8 mouse cellular contexts compared by ENCODE assay signal in genomic region chr5:104570766-104571165, GRCm38 (mm10).
A peak's percentile ranks its signal among the peaks of the same experiment; 100 is the strongest.
DNase-seq lines count a peak whose midpoint lies in the region; ATAC-seq and TF ChIP-seq lines count a peak whose summit lies in the region.

No protein-coding gene starts in this region.

- TF ChIP-seq EP300 in heart, adult 2 months (IDR thresholded peaks at IDR 0.05; ENCODE audit: insufficient read depth, low read depth, low read length), result no peak

- no peak overlapping the region for H3K9ac ChIP-seq in heart, adult 2 months (ENCODE audit: low read depth, low read length)
- H3K9ac ChIP-seq in intestine, embryonic 16.5 days (ENCODE audit: low read depth, low read length), result no peak overlapping the region
- 0 out of 2 replicates have a peak overlapping the region, but pooled peaks have one; percentile 34 for H3K9ac ChIP-seq in midbrain, embryonic 16.5 days (ENCODE audit: low read depth, low read length)

- 0 out of 2 replicates have a peak, but pooled peaks cover 3% of the 10 kb centered on the region for H3K9me3 ChIP-seq in intestine, embryonic 16.5 days (ENCODE audit: control insufficient read depth, low read length)
- H3K9me3 ChIP-seq in midbrain, embryonic 16.5 days (replicated peaks; ENCODE audit: control insufficient read depth, low read length, poor library complexity, severe bottlenecking), result peaks cover 8% of the 10 kb centered on the region; the same call in 1 of the 2 replicates

- no peak for TF ChIP-seq POLR2A in heart, adult 2 months (IDR thresholded peaks at IDR 0.05; ENCODE audit: insufficient read depth, low read depth, low read length)
- TF ChIP-seq POLR2A in brain, embryonic 14.5 days (IDR thresholded peaks at IDR 0.05; ENCODE audit: borderline replicate concordance, extremely low read depth, insufficient read depth, insufficient read length, poor library complexity, severe bottlenecking), result no peak

- WGBS in heart, adult 2 months, result 44% methylated on average over 6 of the region's 6 CpGs
- WGBS in intestine, embryonic 16.5 days, result 49% methylated on average over 6 of the region's 6 CpGs
- WGBS in midbrain, embryonic 16.5 days, result 42% methylated on average over 6 of the region's 6 CpGs

- TF ChIP-seq CTCF in heart, adult 2 months (IDR thresholded peaks at IDR 0.05), result no peak
- TF ChIP-seq CTCF in brain, embryonic 14.5 days (IDR thresholded peaks at IDR 0.05; ENCODE audit: borderline replicate concordance, extremely low read depth, insufficient read depth, insufficient read length), result no peak

- peak overlapping the region; percentile 85 for H3K4me3 ChIP-seq in heart, adult 2 months
- H3K4me3 ChIP-seq in intestine, embryonic 16.5 days (ENCODE audit: low read length), result peak overlapping the region; percentile 66
- peak overlapping the region; percentile 60 for H3K4me3 ChIP-seq in midbrain, embryonic 16.5 days (ENCODE audit: low read depth, low read length)

- H3K27me3 ChIP-seq in heart, adult 2 months (ENCODE audit: control insufficient read depth, insufficient read depth, low read length), result no peaks in the 10 kb centered on the region
- no peaks in the 10 kb centered on the region for H3K27me3 ChIP-seq in intestine, embryonic 16.5 days (replicated peaks; ENCODE audit: control insufficient read depth, insufficient read depth, low read length)
- no peaks in the 10 kb centered on the region for H3K27me3 ChIP-seq in midbrain, embryonic 16.5 days (ENCODE audit: control insufficient read depth, insufficient read depth, low read depth, low read length)

- peak overlapping the region; percentile 96; the same call in 1 of the 2 replicates for H3K27ac ChIP-seq in heart, adult 2 months
- H3K27ac ChIP-seq in intestine, embryonic 16.5 days (ENCODE audit: low read length), result no peak overlapping the region
- H3K27ac ChIP-seq in midbrain, embryonic 16.5 days (ENCODE audit: low read length), result peak overlapping the region; percentile 66

- peak; percentile 21; the same call in 1 of the 2 replicates for ATAC-seq in intestine, embryonic 16.5 days
- peak; percentile 49 for ATAC-seq in midbrain, embryonic 16.5 days
- no peak for ATAC-seq in monocyte, adult 5-6 weeks (replicated peaks; ENCODE audit: insufficient number of reproducible peaks, low FRiP score, low TSS enrichment, poor library complexity, severe bottlenecking)

- H3K4me1 ChIP-seq in heart, adult 2 months (ENCODE audit: control insufficient read depth, insufficient read depth, low read length), result no peaks in the 10 kb centered on the region
- H3K4me1 ChIP-seq in intestine, embryonic 16.5 days (ENCODE audit: control insufficient read depth, insufficient read depth, low read length), result peaks cover 3% of the 10 kb centered on the region
- peaks cover 4% of the 10 kb centered on the region; the same call in 1 of the 2 replicates for H3K4me1 ChIP-seq in midbrain, embryonic 16.5 days (ENCODE audit: control insufficient read depth, insufficient read depth, low read length)

- H3K36me3 ChIP-seq in heart, adult 2 months (ENCODE audit: control insufficient read depth, insufficient read depth, low read length), result no peaks in the 10 kb centered on the region
- H3K36me3 ChIP-seq in intestine, embryonic 16.5 days (ENCODE audit: control insufficient read depth, insufficient read depth, low read length), result no peaks in the 10 kb centered on the region
- H3K36me3 ChIP-seq in midbrain, embryonic 16.5 days (ENCODE audit: control insufficient read depth, insufficient read depth, low read length), result peaks cover 7% of the 10 kb centered on the region; the same call in 1 of the 2 replicates

- no peaks in the 10 kb centered on the region; the same call in 1 of the 2 replicates for H3K79me2 ChIP-seq in heart, adult 2 months (replicated peaks; ENCODE audit: control insufficient read depth, insufficient read depth, low read length)

- peak; percentile 9 to 25 for DNase-seq in heart, adult 2 months
- no peak for DNase-seq in heart, postnatal 25 days (ENCODE audit: low spot score)
- DNase-seq in brain, embryonic 14.5 days (ENCODE audit: low read depth), result peak; percentile 57
- peak; percentile 18 to 27 for DNase-seq in frontal cortex, postnatal 14 days (ENCODE audit: low spot score in 2 of 2)
- DNase-seq in left cerebral cortex, postnatal 4 days, result peak; percentile 59

- intact Hi-C loops in heart, adult 2 months (cut with DNase I), result loop anchor here (5.0 kb wide), 1 partner anchor 63 kb away; the partner anchor contains the start of gene BC005561
- intact Hi-C loops in heart, postnatal 25 days (cut with DNase I), result loop anchor here (5.0 kb wide), 1 partner anchor 523 kb away; the partner anchor contains the start of gene Nudt9
- intact Hi-C loops in left cerebral cortex, postnatal 4 days (cut with DNase I), result no loop called here

- peak overlapping the region; percentile 37; the same call in 1 of the 2 replicates for H3K4me2 ChIP-seq in intestine, embryonic 16.5 days (ENCODE audit: low read depth, low read length)
- peak overlapping the region; percentile 54 for H3K4me2 ChIP-seq in midbrain, embryonic 16.5 days (ENCODE audit: low read length)
